Mouse (Mus musculus) naive thymus-derived CD4-positive, alpha-beta T cell, adult 2 months (primary cell): ENCODE measurements at regions not wholly inside any gene's neighbourhood (a gene's known extent, or its start where the extent isn't known, plus 50 kb on each side); places are given as distances from the start of the nearest gene placed in this dataset.

Experiments
- DNase-seq: peaks from one replicate; pipeline ENCODE4 v3.0.0-alpha.2; 2011; ENCODE audit warnings: low read depth

GRCm38 (mm10) chr2:146565693-146566092 is 53.5 kb upstream of the Ralgapa2 start:
- DNase-seq = no peak

GRCm38 (mm10) chr2:146568171-146568842 is 56.2 kb upstream of the Ralgapa2 start:
- no peak for DNase-seq

GRCm38 (mm10) chr2:146571036-146571435 is 58.9 kb upstream of the Ralgapa2 start:
- DNase-seq = no peak

GRCm38 (mm10) chr2:146571857-146572256 is 59.7 kb upstream of the Ralgapa2 start:
- DNase-seq = no peak

- no peak for DNase-seq
Measured at GRCm38 (mm10) chr2:146575610-146576297, 63.6 kb upstream of the Ralgapa2 start.

GRCm38 (mm10) chr2:146576298-146576905 is 64.3 kb upstream of the Ralgapa2 start:
- DNase-seq = no peak

- DNase-seq = no peak
Measured at GRCm38 (mm10) chr2:146577096-146577495, 65.0 kb upstream of the Ralgapa2 start.

GRCm38 (mm10) chr2:146581220-146581619 is 69.1 kb upstream of the Ralgapa2 start:
- DNase-seq = no peak

- no peak for DNase-seq
Measured at GRCm38 (mm10) chr2:146583807-146584388, 71.8 kb upstream of the Ralgapa2 start.

GRCm38 (mm10) chr2:146586381-146586780 is 74.2 kb upstream of the Ralgapa2 start:
- no peak for DNase-seq

- no peak for DNase-seq
Measured at GRCm38 (mm10) chr2:146586981-146587380, 74.8 kb upstream of the Ralgapa2 start.

- no peak for DNase-seq
Measured at GRCm38 (mm10) chr2:146589860-146590259, 77.7 kb upstream of the Ralgapa2 start.

GRCm38 (mm10) chr2:146593291-146593690 is 81.1 kb upstream of the Ralgapa2 start:
- no peak for DNase-seq

GRCm38 (mm10) chr2:146594212-146594611 is 82.1 kb upstream of the Ralgapa2 start:
- no peak for DNase-seq

GRCm38 (mm10) chr2:146595673-146596072 is 83.5 kb upstream of the Ralgapa2 start:
- no peak for DNase-seq

- no peak for DNase-seq
Measured at GRCm38 (mm10) chr2:146606170-146606569, 94.0 kb upstream of the Ralgapa2 start.

GRCm38 (mm10) chr2:146610896-146611295 is 98.8 kb upstream of the Ralgapa2 start:
- no peak for DNase-seq

GRCm38 (mm10) chr2:146611886-146612521 is 99.9 kb upstream of the Ralgapa2 start:
- DNase-seq = peak; percentile 72

- peak; percentile 46 for DNase-seq
Measured at GRCm38 (mm10) chr2:146612522-146613288, 100.6 kb upstream of the Ralgapa2 start.

- peak; percentile 15 for DNase-seq
Measured at GRCm38 (mm10) chr2:146621167-146621566, 109.0 kb upstream of the Ralgapa2 start.

GRCm38 (mm10) chr2:146623052-146623451 is 110.9 kb upstream of the Ralgapa2 start:
- no peak for DNase-seq

GRCm38 (mm10) chr2:146624207-146624606 is 112.1 kb upstream of the Ralgapa2 start:
- DNase-seq = no peak
